Mouse (Mus musculus): ENCODE results near the gene Mrps23.

Mrps23 gene

DNA sequence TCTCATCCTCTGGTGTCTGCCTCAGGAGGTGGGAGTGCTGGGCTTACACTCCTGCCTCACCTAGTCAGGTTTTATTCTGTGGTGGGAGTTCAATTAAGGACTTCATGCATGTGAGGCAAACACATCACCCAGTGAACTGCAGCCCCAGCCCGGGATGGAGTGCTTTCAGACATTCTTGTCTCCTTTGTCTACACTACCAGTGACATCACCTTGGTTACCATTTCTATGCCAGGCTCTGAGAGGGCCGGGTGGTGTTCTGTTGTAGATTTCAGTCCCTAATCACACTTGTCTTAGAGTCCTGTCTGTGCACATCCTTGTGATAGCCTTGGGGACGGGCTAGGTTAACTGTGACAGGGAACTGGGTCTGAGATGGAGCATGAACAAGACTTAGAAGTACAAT, 35.6 kb upstream of the Mrps23 start:
- no peak for TF ChIP-seq GATA4 (IDR thresholded peaks at IDR 0.05; ENCODE audit: insufficient replicate concordance, low read length)

DNA sequence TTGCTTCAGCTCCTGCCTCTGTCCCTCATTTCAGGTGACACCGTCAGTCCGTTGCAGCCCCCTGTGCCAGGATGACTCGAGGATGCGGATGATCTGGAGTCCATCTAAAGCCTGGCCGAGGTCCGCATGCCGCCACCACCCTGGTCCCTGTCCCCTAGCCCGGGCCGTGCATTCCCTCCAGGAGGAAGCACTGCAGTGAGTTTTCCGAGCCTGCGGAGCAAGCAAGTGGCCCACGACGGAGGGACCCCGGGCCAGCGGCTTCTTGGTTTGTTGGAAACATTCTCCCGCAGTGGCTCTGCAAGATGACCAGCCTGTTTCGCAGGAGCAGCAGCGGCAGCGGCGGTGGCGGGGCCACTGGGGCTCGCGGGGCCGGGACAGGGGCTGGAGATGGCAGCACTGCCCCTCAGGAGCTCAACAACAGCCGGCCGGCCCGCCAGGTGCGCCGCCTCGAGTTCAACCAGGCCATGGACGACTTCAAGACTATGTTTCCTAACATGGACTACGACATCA, 34.6 kb upstream of the Mrps23 start:
- TF ChIP-seq GATA4 (IDR thresholded peaks at IDR 0.05; ENCODE audit: insufficient replicate concordance, low read length), result no peak

DNA sequence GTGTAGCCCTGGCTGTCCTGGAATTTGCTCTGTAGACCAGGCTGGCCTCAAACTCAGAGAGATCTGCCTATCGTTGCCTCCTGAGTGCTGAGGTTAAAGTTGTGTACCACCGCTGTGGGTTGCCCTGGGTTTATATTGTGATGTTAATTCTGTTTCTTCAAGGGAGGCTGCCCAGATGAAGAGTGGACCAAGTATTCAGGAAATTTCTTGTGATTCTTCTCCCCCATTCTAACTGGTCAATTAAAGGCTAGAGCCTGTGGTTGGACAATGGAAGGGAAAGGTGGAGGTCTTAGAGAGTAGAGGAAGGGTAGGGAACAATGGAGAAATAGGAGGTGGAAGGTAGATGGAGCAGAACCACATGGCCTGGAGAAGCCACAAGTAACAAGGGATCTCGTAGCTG, 33.6 kb upstream of the Mrps23 start:
- no peak for TF ChIP-seq GATA4 (IDR thresholded peaks at IDR 0.05; ENCODE audit: insufficient replicate concordance, low read length)

DNA sequence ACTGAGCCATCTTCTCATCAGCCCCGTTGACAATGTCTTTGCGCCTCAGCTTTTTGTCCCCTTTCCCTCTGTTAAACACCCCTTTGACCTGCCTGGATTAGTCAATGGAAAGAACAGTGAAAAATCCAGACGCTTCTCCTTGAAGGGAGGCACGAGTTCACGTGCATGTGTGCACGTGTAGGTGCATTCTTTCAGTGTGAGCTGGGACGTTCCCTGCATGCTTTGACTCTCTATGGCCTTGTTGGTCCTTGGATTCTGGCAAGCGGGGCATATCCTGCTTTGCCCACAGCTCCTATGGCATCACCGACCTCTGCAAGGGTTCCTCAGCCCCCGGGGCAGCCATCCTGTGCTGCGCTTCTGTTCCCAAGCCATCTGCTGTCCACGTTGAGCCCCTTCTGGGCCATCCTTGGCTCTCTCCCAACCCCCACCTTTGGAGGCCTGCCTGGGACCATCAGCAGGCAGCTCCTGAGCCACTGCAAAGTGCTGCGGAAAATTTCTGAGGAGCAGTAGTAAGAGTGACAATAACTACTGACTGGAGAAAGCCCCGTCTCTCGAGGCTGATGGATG, 32.2 kb upstream of the Mrps23 start:
- TF ChIP-seq GATA4 (IDR thresholded peaks at IDR 0.05; ENCODE audit: insufficient replicate concordance, low read length), result no peak

DNA sequence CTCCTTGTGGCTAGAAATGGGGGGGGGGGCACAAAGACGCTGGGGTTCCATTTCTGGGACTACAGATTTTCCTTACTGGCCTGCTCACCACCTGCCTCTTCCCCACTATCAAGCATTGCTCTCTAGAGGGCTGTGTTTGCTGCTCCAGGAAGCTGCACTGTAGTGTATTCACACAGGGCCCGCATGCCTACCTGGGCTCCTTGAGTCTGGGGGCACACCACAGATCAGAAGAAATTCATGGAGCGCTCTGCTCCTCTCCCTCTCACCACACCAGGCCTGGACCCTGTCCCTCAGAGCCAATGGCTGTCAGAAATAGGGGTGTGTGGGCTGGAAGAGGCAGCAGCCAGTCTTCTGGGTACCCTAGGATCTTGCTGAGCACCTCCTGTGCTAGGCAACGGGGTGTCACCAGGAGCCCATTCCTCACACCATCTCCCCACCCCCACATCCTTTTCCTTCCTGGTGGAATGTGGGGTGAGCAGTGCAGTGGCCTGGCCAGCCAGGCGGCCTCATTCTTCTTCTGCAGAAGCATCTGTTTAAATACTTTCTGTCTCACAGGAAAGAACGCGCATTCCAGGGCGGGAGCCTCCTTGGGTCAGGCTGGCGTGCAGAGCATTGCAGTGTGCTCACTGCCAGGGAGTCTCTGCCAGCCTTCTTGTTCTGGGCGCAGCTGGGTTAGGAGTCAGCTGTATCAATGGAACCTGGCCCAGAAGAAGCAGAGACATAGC, 31.4 kb upstream of the Mrps23 start:
- no peak for TF ChIP-seq GATA4 (IDR thresholded peaks at IDR 0.05; ENCODE audit: insufficient replicate concordance, low read length)

DNA sequence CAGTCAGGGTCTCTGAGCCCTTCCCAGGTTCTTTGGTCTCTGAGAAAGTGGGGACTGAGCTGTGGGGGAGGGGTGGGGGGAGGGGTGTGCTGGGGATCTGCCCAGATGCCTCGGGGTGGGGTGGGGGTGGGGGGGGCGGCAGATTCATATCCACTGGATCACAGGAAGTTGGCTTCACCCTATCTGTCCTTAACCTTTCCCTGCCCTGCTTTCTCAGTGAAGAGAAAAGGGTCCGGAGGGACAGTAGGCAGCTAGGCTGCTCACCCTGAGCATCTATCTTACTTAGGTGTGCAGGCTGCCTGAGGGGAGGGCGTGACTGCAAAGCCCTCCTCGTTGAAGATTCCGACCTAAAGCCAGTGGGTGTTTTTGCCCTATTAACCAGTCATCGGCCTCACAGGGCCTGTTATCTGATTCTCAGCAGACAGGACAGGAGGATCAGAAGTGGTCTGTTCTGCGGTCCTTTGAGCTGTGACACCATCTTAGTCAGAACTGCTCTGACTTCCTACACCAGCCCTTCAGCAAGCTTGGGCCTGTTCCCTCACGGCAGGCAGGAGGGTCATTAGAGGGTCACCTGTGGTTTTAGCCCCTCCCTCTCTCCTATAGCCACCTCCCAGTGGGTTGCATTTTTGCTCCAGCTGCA, 30.7 kb upstream of the Mrps23 start:
- no peak for TF ChIP-seq GATA4 (IDR thresholded peaks at IDR 0.05; ENCODE audit: insufficient replicate concordance, low read length)

DNA sequence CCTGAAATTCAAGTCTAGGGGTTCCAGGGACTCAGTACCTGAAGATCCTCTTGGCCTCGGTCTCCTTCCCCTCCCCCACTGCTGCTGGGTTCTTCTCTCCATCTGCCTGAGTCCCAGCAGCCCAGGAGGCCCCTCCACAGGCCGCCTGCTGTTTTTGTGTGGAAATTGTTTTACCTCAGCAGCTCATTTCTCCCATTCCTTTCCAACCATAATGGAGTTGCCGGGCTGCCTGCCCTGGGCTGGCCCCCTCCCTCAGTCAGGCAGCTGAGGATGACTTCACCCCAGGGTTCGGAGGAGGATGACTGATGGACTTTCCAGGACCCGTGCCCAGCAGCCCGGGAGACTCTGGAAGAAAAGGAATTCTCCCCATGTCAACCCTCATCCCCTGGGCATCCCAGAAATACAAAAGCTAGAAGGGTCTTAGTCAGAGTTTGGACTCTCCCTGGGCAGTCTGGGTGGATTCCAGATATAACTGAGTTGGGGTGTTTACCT, 23.7 kb upstream of the Mrps23 start:
- TF ChIP-seq GATA4 (IDR thresholded peaks at IDR 0.05; ENCODE audit: insufficient replicate concordance, low read length), result no peak

DNA sequence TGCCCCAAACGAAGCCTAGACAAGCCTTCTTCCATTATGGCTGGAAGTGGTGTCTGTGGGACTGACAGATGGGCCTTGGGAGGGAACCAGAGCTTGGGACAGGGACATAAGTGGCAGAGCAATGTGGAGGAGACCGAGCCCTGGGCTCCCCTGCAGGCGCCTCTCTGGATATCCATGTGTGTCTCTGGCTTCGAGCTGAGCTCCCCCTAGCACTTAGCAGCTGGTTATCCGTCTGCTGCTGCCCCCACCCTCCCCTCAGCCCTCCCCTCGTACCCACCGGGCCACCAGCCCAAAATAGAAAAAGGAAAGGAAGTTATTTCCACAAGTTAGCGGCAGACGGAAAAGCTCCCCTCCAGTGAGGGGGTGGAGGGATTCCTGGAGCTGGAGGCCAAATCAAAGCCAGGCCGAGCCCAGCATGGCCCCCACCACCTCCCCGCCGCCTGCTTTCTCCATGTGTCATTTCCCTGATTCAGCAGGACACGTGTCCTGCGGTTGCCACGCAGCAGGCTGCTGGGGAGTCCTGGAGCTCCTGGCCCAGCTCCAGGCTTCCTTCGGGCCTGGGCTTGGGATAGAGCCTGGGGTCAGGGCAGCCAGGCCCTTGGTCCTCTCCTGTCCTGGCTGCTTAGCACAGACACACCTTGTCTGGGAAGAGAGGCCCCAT, 23.1 kb upstream of the Mrps23 start:
- TF ChIP-seq GATA4 (IDR thresholded peaks at IDR 0.05; ENCODE audit: insufficient replicate concordance, low read length), result 0 out of 2 replicates have a peak, but pooled peaks have one; percentile 48

DNA sequence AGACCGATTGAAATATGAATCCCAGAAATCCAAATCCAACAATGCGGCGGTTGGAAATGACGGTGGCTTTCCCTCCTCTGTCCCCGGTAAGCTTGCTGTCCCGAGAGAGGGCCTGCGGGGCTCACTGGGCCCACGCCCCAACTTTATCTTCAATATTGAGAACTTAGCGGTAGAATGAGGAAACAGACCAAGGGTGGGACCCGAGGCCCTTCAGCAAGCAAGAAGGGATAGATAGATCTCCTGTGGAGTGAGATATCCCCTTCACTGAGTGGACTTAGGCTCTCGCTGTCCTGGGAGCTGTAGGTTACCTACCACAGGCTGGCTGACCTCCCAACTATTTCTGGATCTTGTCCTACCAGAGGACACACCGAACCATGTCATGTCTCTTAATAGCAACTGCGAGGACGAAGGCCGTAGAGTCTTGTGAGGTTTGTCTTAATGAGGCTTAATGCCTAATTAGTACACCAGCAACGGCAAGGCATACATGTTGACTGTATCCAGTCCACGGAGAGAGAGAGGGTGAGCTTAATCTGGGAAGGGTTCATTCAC, 19.5 kb upstream of the Mrps23 start:
- TF ChIP-seq GATA4 (IDR thresholded peaks at IDR 0.05; ENCODE audit: insufficient replicate concordance, low read length), result no peak

DNA sequence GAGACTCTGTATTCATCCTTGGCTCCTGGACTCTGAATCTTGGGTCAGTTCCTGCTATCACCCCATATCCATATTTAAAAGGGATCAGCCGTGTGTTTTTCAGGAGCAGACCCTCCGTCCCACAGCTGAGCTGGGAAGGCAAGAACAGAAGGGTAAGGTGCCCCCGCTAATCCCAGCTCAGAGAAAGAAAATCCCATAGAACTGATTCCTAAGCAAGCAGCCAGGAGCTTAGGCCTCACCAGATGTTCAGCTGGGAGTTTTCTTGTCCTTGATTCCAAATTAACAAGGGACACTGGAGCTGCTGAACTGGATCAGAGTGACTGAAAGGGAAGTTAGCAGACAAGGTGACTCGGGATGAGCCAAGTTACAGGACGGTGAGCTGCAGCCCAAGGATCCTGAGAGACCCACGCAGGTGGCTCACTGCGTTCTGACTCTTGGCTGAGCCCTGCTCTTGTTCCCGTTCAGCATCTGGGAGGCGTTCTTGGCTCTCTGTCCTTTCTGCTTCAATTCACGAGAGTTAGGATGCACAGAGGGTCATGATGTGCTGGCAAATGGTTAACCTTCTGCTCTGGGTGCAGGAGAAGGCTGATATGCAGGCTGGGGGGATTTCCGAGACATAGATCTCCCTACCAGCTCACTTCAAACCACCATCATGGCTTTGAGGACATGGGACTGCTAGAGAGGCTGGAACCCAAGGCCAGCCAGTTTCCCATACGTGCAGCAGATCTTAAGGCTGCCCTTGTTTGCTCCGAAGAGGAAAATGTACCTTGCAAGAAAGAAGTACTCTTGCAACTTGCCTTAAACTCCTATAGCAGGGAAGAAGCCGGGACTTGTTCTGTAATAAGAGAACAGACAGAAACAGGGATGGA, 17.9 kb upstream of the Mrps23 start:
- TF ChIP-seq GATA4 (IDR thresholded peaks at IDR 0.05; ENCODE audit: insufficient replicate concordance, low read length), result no peak

DNA sequence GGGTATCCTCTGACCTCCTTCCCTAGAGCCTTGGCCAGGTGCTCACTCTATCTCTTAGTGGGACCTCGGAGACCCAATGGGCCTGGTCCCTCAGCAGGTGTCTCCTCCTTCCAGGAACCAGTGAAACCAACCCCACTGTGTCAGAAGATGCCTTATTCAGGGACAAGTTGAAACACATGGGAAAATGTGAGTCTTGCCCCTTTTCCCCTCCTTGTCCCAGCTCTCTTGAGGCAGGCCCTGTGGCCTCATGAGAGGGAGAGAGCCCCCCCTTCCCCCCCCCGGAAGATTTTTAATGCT, 17.3 kb upstream of the Mrps23 start:
- TF ChIP-seq GATA4 (IDR thresholded peaks at IDR 0.05; ENCODE audit: insufficient replicate concordance, low read length), result no peak

DNA sequence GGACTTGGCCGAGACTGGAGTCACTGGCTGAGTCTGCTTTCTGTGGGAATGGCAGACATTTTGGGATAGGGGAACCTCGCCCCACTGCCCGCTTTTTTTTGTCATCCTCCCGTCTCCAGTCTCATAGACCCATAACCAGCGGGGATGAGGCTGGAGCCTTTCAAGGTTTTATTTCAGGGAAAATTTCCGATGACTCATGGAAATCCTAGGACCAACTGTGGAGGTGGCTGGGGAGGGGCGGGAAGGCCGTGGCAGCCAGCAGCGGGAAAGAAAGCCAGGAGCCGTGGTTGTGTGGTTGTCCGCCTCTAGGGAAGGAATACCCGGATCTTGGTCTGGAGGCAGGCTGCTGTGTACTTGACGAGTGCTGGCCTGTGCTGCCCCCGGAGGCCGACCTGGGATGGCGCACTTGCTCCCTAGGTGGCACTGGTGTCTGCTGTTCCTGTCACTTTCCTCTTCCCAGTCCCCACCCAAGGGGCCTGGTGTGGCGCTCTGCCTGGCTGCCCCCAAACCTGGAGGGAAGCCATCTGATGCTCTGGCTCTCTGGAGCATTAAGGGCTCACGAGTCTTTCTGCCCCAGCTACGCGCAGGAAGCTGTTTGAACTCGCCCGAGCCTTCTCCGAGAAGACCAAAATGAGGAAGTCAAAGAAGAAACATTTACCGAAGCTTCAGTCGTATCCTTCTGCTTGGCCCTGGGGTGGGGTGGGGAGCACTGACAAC, 16.6 kb upstream of the Mrps23 start:
- no peak; the same call in 1 of the 2 replicates for TF ChIP-seq GATA4 (IDR thresholded peaks at IDR 0.05; ENCODE audit: insufficient replicate concordance, low read length)

DNA sequence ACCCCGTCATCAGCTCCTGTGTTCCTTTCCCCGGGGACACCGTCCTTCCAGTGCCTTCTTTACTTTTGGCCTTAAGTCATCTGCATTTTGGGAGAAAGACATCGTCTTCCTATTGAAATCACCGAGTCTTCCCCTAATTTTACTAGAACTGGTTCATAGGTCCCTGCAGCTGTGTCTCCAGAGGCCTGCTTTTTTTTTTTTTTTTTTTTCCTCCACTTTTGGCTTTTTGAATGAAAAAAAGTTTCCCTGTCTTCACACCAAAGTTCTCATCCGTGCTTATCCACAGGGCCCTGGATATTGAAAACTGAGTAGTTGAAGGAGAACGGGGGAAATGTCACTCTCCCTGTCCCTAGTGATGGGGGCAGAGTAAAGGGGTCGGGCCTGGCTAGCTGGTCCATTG, 16.0 kb upstream of the Mrps23 start:
- no peak for TF ChIP-seq GATA4 (IDR thresholded peaks at IDR 0.05; ENCODE audit: insufficient replicate concordance, low read length)

DNA sequence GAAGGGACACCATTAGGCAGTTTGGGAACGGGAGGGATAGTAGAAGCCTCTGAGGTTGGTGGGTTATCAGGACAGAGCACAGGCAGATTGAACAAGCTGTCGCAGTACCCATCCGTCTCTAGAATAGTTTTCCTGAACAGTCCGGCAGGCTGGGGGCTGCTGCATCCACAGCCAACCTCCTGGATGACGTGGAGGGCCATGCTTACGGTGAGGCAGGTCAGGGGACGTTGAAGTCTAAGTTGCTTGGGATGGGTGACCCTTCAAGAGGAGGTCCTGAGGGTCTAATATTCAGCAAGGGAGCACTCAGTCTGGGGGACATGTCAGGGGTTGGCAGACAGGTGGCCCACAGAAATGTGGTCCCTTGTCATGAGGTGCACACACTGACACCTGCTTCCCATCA, 15.6 kb upstream of the Mrps23 start:
- no peak for TF ChIP-seq GATA4 (IDR thresholded peaks at IDR 0.05; ENCODE audit: insufficient replicate concordance, low read length)

Measured in liver, adult (tissue).